Mouse (Mus musculus) cerebellum, adult (tissue): Measurements from ENCODE around the gene Olfr92.

Experiments
- ATAC-seq: cut with Nextera tagmentation; 2 replicates; pipeline ENCODE4 v1.9.2; 2017; ENCODE audit warnings: mild to moderate bottlenecking, moderate library complexity, mixed read lengths; ENCODE audit not compliant: insufficient number of reproducible peaks, low FRiP score, low TSS enrichment

Olfr92 gene

GRCm38 (mm10) chr17:37063686-37064495 lies 56.0 kb downstream of the Olfr92 start:
- ATAC-seq, result no peak

GRCm38 (mm10) chr17:37063063-37063462 lies 56.8 kb downstream of the Olfr92 start:
- ATAC-seq, result no peak

- no peak for ATAC-seq
These were observed 57.7 kb downstream of the Olfr92 start for GRCm38 (mm10) chr17:37062101-37062641.

- no peak for ATAC-seq
These were observed 58.5 kb downstream of the Olfr92 start for GRCm38 (mm10) chr17:37061435-37061834.
